Mouse (Mus musculus) stomach, postnatal 0 days (tissue): ENCODE results near the gene Ccdc40.

Experiments
- CTCF ChIP-seq: IDR thresholded peaks from 2 replicates; pipeline ENCODE4 v1.5.1; 2016; ENCODE audit warnings: antibody characterized with exemption, low read depth, mild to moderate bottlenecking, moderate library complexity
- EP300 ChIP-seq: optimal IDR thresholded peaks from 2 replicates; pipeline ENCODE3; 2016; ENCODE audit warnings: antibody characterized with exemption

GRCm38 (mm10) chr11:119249011-119249410 is 20.6 kb downstream of the Ccdc40 start:
- TF ChIP-seq CTCF, result peak; percentile 82
- TF ChIP-seq EP300, result no peak
